Mouse (Mus musculus): ENCODE results near the gene Idnk. TPM values are rescaled to one million over a fixed set of nuclear protein-coding genes. Genes with fewer than 3 reads are reported as not detected.
A peak's percentile ranks its signal among the peaks of the same experiment; 100 is the strongest.

Gene Idnk
- 28.7 and 32.6 TPM in 2 replicates for total RNA-seq (2014; fragmentation: Nextera tagmentation)
- 29.1 and 43.7 TPM in 2 replicates for total RNA-seq (2017)

DNA sequence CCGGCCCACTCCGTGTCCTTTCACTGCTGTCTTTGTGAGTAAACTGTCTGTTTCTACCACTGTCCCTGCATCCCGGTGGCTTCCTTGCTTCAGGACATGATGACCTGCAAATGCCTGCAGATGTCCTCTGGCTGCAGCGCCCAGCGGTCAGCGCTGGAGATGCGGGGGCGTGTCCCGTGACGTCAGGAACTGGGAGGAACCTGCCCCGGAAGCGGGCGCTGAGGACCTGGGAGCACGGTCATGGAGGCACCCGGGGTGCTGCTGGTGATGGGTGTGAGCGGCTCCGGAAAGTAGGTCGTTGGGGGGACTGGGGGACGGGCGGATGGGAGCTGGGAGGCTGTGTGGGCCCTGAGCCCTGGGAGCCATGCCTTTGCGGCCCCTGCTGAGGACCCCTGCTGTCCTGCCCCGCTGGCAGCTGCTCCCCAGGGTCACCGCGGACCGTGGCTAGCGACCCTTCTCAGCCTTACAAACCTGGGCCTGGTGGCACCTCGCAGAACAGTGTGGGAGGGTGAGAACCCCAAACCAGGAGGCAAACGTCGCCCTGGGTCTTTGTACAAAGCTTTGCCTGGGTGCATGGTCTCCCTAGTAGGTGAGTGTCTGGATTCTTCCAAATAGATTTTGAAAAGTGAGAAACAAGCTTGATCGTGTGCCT lies at the start of gene Idnk:
Gene Idnk, plus strand, starts transcription at position 203 of the 652 bp plus-strand sequence.
- peak; percentile 84 for ATAC-seq (replicated peaks; ENCODE audit: low FRiP score, low TSS enrichment, poor library complexity, severe bottlenecking)

GRCm38 (mm10) chr13:58111306-58111705 lies 46.1 kb upstream of the Idnk start:
- ATAC-seq (replicated peaks; ENCODE audit: low FRiP score, low TSS enrichment, poor library complexity, severe bottlenecking) = no peak

DNA sequence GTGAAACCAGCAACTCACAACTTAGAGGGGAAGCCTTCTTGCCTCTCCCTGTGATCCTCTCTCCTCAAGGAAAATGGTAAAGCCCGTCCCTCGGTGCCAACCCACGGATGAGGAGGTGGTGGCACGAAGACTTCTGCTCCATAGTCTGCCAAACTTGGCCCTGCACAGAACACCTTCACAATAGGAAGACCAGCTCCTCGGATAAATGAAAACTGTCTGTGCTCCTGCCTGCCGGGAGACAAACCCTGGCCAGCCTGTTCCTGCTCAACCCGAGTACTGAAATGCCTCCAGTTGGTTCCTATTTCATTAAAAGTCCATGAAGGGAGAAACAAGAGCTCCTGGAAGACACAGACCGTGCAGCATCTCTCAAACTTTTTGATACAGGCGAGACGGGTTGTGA lies 45.3 kb upstream of the Idnk start:
- ATAC-seq (replicated peaks; ENCODE audit: low FRiP score, low TSS enrichment, poor library complexity, severe bottlenecking) = no peak

- no peak for ATAC-seq (replicated peaks; ENCODE audit: low FRiP score, low TSS enrichment, poor library complexity, severe bottlenecking)
These were observed 44.8 kb upstream of the Idnk start for GRCm38 (mm10) chr13:58112601-58113041.

GRCm38 (mm10) chr13:58113061-58113900 lies 44.2 kb upstream of the Idnk start, which contains the start of gene Klhl3:
Gene Klhl3, minus strand, starts transcription at chr13:58113592.
- ATAC-seq (replicated peaks; ENCODE audit: low FRiP score, low TSS enrichment, poor library complexity, severe bottlenecking) = peak; percentile 24; the same call in 1 of the 2 replicates

- peak; percentile 13; the same call in 1 of the 2 replicates for ATAC-seq (replicated peaks; ENCODE audit: low FRiP score, low TSS enrichment, poor library complexity, severe bottlenecking)
These were observed 42.2 kb upstream of the Idnk start for GRCm38 (mm10) chr13:58115227-58115626.

GRCm38 (mm10) chr13:58116801-58117200 lies 40.6 kb upstream of the Idnk start:
- ATAC-seq (replicated peaks; ENCODE audit: low FRiP score, low TSS enrichment, poor library complexity, severe bottlenecking) = no peak

DNA sequence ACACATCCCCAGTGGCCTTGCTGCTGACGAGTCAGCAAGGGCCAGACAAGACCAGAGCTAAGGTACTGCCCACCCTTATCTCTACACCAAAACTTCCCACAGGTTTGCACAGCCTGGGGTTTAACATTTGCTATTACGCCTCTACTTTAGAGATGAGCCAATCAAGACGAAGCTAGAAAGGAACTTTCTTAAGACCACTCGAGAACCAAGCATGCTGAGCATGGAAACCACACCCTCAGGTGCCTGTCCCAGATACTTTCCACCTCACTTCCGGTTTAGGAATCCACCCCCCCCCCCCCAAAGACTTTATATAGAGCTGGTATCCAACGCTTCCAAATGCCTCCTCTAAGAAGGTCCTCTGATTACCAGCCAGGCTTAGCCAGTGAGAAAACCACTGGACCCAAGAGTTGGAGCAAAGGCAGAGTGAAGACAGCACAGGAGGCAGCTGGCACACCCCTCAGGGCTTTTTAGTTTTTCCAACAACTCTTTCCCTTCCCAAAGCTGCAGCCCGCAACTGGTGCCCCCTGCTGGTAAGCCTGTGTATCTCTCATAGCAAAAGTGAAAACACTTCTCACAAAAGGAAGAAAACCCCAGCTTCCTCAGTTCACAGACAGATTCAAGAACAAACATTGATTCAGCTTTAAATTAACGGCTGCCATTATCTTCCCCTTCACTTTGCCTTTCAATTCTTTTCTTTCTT lies 40.0 kb upstream of the Idnk start:
- no peak; the same call in 1 of the 2 replicates for ATAC-seq (replicated peaks; ENCODE audit: low FRiP score, low TSS enrichment, poor library complexity, severe bottlenecking)

- ATAC-seq (replicated peaks; ENCODE audit: low FRiP score, low TSS enrichment, poor library complexity, severe bottlenecking) = no peak
These were observed 34.6 kb upstream of the Idnk start for GRCm38 (mm10) chr13:58122786-58123297.

- ATAC-seq (replicated peaks; ENCODE audit: low FRiP score, low TSS enrichment, poor library complexity, severe bottlenecking) = no peak
These were observed 34.1 kb upstream of the Idnk start for GRCm38 (mm10) chr13:58123381-58123780.

DNA sequence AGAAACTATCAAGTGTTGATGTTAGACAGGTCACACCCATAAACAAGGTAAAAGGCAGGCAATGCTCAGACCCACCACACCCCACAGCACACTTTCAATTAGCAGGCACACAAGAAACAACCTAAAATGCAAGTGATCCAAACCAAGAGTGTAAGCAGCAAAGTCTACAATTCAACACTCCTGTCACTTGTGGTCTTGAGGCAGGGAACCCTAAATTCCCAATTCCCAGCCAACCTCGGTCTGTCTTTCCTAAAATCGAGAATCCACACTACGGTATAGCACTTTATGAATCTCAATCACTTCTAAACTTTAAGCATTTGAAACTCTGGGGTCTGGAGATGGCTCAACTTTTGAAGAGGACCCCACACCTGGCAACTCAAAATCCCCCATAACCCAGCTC lies 33.2 kb upstream of the Idnk start:
- ATAC-seq (replicated peaks; ENCODE audit: low FRiP score, low TSS enrichment, poor library complexity, severe bottlenecking) = no peak

DNA sequence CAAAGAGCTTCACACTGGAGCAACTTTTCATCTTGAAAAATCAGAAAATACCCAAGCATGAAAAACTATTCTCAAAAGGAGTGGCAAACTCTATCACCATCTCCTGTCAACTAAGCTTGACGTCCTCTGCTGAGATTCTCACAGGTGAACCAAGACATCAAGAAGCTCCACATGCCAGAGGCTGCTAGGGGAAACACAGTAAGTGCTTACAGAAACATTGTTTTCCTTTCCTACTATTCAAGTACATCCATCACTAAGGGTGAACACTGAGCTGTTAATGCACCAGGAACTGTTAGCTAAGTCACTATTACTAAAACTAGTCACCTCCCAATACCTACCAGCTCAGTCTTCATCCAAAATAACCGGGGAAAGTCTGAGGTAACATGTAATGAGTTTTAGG lies 32.5 kb upstream of the Idnk start:
- ATAC-seq (replicated peaks; ENCODE audit: low FRiP score, low TSS enrichment, poor library complexity, severe bottlenecking) = no peak

DNA sequence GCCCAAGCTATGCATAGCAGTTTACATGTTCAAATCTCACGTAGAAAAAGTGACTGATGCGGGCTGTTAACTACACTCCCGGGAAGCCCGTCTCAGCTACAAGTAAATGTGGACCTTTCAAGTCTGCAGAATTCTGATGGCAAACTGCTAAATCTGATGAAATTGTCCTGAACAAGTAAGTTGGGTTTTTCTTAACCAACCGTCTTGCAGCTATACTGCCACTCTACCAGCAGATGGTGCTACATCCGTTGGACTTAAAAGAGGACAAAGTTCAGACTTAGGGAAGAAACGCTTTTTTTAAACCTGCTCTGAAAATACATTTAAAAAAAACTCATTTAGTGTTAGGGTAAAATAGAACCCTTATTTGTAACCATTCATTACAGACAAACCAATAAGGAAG lies 31.3 kb upstream of the Idnk start:
- no peak for ATAC-seq (replicated peaks; ENCODE audit: low FRiP score, low TSS enrichment, poor library complexity, severe bottlenecking)

GRCm38 (mm10) chr13:58126862-58127765 lies 30.3 kb upstream of the Idnk start:
- ATAC-seq (replicated peaks; ENCODE audit: low FRiP score, low TSS enrichment, poor library complexity, severe bottlenecking) = no peak

DNA sequence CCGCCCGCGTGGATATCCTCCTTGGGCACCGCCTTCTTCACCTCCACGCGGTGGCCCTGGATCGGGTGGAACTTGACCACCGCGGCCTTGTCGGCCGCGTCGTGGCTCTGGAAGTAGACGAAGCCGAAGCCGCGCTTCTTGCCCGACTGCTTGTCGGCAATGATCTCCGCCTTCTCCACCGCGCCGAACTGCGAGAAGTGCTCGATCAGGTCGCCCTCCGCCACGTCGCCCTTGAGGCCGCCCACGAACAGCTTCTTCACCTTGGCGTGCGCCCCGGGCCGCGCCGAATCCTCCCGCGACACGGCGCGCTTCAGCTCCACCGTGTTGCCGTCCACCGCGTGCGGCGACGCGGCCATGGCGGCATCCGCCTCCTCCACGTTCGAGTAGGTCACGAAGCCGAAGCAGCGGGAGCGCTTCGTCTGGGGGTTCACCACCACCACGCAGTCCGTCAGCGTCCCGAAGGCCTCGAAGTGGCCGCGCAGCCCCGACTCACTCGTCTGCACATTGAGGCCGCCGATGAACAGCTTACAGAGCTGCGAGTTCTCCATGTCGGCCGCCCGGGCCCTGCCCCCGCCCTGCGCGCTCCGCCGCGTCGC lies 29.6 kb upstream of the Idnk start:
- ATAC-seq (replicated peaks; ENCODE audit: low FRiP score, low TSS enrichment, poor library complexity, severe bottlenecking) = no peak

DNA sequence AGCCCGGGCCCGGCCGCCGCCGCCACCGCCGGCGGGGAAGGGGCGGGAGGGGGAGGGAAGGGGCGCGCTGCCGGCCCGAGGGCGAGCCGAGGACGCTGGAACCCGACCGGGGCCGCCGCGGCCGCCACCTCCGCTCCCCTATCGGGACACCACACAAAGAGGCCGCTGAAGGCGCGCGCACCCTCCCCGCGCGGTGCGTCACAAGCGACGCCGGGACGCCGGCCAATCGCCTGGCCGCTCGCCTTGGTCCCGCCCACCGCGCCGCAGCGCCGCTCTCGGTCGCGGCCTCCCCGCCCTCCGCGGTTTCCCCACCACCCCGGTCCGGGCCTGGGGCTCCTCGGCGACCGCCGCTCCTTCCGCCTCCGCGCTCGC lies 29.1 kb upstream of the Idnk start, which contains the start of gene Hnrnpa0:
Gene Hnrnpa0, minus strand, starts transcription at position 161 of the 372 bp plus-strand sequence.
- ATAC-seq (replicated peaks; ENCODE audit: low FRiP score, low TSS enrichment, poor library complexity, severe bottlenecking) = peak; percentile 58

GRCm38 (mm10) chr13:58128768-58129671 lies 28.4 kb upstream of the Idnk start:
- ATAC-seq (replicated peaks; ENCODE audit: low FRiP score, low TSS enrichment, poor library complexity, severe bottlenecking) = peak; percentile 85

All from megakaryocyte-erythroid progenitor cell, adult 5-6 weeks (primary cell).